Mouse (Mus musculus) liver, adult 2 months (tissue): ENCODE results near the gene Olfr1509. TPM values are rescaled to one million over a fixed set of nuclear protein-coding genes. Genes with fewer than 3 reads are reported as not detected.

ENCODE experiments used
- DNase-seq: peaks from one replicate; pipeline ENCODE4 v3.0.0-alpha.2; 2011; ENCODE audit warnings: low read depth, low spot score; ENCODE audit errors: extremely low read depth
- H3K27ac ChIP-seq: fragments of 200-500 bp; replicated peaks from 2 replicates; pipeline ENCODE4 v1.5.1; 2012; ENCODE audit warnings: low read depth, mild to moderate bottlenecking, control low read depth, inconsistent platforms, low read length; ENCODE audit not compliant: insufficient read depth
- H3K27me3 ChIP-seq: fragments of 200-500 bp; 2 replicates; pipeline ENCODE4 v1.6.1; 2012; ENCODE audit warnings: mild to moderate bottlenecking, moderate library complexity, low read length, inconsistent platforms; ENCODE audit not compliant: control insufficient read depth, insufficient read depth
- H3K36me3 ChIP-seq: fragments of 200-500 bp; 2 replicates; pipeline ENCODE4 v1.6.1; 2012; ENCODE audit warnings: low read length, inconsistent platforms; ENCODE audit not compliant: control insufficient read depth, insufficient read depth
- H3K4me1 ChIP-seq: fragments of 200-500 bp; 2 replicates; pipeline ENCODE4 v1.6.1; 2011; ENCODE audit warnings: low read length; ENCODE audit not compliant: control insufficient read depth, insufficient read depth
- H3K4me3 ChIP-seq: fragments of 200-500 bp; 2 replicates; pipeline ENCODE4 v1.5.1; 2011; ENCODE audit warnings: low read depth, mild to moderate bottlenecking, control low read depth, low read length, moderate library complexity; ENCODE audit not compliant: insufficient read depth
- H3K79me2 ChIP-seq: fragments of 200-500 bp; 2 replicates; pipeline ENCODE4 v1.6.1; 2012; ENCODE audit warnings: inconsistent platforms, mild to moderate bottlenecking, low read length, moderate library complexity; ENCODE audit not compliant: control insufficient read depth, insufficient read depth
- H3K9ac ChIP-seq: fragments of 200-500 bp; 2 replicates; pipeline ENCODE4 v1.6.1; 2012; ENCODE audit warnings: low read depth, mild to moderate bottlenecking, control low read depth, inconsistent platforms, low read length
- CTCF ChIP-seq: fragments of 200-500 bp; IDR thresholded peaks from 2 replicates; pipeline ENCODE4 v1.5.1; 2011; ENCODE audit warnings: low read depth, low read length, control low read depth
- POLR2A ChIP-seq: fragments of 200-500 bp; IDR thresholded peaks from 2 replicates; pipeline ENCODE4 v1.6.1; 2011; ENCODE audit warnings: low read length, control low read depth; ENCODE audit not compliant: insufficient read depth; ENCODE audit errors: extremely low read depth
- WGBS: fragments of 180-500 bp; shearing (Covaris S2); methylation state at CpG from one replicate; pipeline ENCODE4 v1.1.7; 2018; 5-methylcytosine and 5-hydroxymethylcytosine counted together
- polyA plus RNA-seq: library from polyadenylated mRNA; depleted of rRNA; stranded (reverse); fragments of >200 nt; gene quantifications from 2 replicates; pipeline ENCODE4 v1.2.3, GENCODE M21; 2012; rRNA removed
- total RNA-seq: library from RNA; depleted of rRNA; stranded (reverse); fragments of >200 nt; gene quantifications from 2 replicates; pipeline ENCODE4 v1.2.3, GENCODE M21; 2014; rRNA removed

The Olfr1509 gene
- total and polyA plus RNA-seq, 2 experiments, result not detected

GRCm38 (mm10) chr14:52461928-52462327 lies 19.1 kb downstream of the Olfr1509 start:
- TF ChIP-seq CTCF (no peak), POLR2A (no peak)
- DNase-seq, result no peak
- Histone ChIP-seq H3K4me1 (no peaks in the 10 kb centered on the region), H3K27me3 (no peaks in the 10 kb centered on the region), H3K4me3 (no peak overlapping the region), H3K79me2 (no peaks in the 10 kb centered on the region), H3K9ac (no peak overlapping the region), H3K27ac (no peak overlapping the region), H3K36me3 (no peaks in the 10 kb centered on the region)

DNA sequence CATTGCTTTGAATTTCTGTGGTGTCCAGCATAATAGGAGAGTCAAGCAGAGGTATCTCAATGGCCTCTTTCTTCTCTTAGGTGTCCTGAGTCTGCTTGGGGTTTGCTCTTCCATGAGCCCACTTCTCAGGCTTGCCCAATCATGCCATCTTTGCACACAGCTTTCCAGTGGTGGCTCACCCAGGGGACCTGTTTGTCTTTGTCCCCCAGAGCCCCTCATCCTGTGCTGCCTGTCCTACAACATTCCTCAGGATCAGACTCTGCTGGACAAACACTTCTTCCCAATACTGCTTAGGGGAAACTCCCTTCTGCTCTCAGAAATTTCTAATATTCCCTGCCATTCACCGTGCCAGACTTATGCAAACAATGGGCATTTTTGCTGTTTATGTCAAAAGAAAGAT lies 22.9 kb downstream of the Olfr1509 start:
- Histone ChIP-seq H3K27me3 (no peaks in the 10 kb centered on the region), H3K9ac (no peak overlapping the region), H3K79me2 (no peaks in the 10 kb centered on the region), H3K36me3 (no peaks in the 10 kb centered on the region), H3K4me1 (no peaks in the 10 kb centered on the region), H3K4me3 (no peak overlapping the region), H3K27ac (no peak overlapping the region)
- TF ChIP-seq CTCF (no peak), POLR2A (no peak)
- 71% methylated on average over 1 of the region's 1 CpGs for WGBS
- no peak for DNase-seq

DNA sequence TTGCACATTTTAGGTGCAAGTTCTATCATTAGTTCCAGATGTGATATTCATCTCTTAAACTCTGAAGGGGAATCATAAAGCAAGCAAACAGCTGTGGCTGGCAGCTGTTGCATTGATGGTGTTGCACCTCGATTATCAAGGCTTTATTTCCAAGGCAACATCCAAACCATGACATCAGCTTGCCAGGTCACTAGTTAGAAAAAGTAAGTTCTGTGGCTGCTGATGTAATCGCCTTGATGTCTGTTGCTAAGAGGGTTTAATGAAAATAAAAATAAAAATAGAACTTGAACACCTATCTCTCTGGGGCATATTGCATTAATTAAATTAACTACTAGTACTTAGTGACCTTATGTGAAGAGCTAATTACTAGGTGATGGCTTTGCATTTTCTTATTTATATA lies 24.6 kb downstream of the Olfr1509 start, which contains the start of gene Olfr1508:
TSS of gene Olfr1508 (minus strand) at position 101 of the 400 bp plus-strand sequence.
- H3K4me1 ChIP-seq, result no peaks in the 10 kb centered on the region
- H3K36me3 ChIP-seq, result no peaks in the 10 kb centered on the region
- 63% methylated on average over 2 of the region's 2 CpGs for WGBS
- H3K9ac ChIP-seq, result no peak within 1 kb of the TSS
- TF ChIP-seq CTCF (no peak), POLR2A (no peak)
- no peak within 1 kb of the TSS for H3K4me3 ChIP-seq
- H3K27me3 ChIP-seq, result no peaks in the 10 kb centered on the region
- no peaks in the 10 kb centered on the region for H3K79me2 ChIP-seq
- no peak for DNase-seq
- no peak within 1 kb of the TSS for H3K27ac ChIP-seq

DNA sequence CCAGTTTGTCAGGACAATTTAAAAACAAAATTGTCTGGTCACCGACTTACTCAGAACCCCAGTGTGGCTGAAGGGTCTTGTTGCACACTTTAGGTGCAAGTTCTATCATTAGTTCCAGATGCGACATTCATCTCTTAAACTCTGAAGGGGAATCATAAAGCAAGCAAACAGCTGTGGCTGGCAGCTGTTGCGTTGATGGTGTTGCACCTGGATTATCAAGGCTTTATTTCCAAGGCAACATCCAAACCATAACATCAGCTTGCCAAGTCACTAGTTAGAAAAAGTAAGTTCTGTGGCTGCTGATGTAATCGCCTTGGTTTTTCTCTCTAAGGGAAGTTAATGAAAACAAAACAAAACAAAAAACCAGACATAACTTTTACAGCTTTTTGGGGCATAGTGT lies 52.7 kb downstream of the Olfr1509 start, which contains the start of gene Olfr1507:
TSS of gene Olfr1507 (minus strand) at position 234 of the 400 bp plus-strand sequence.
- Histone ChIP-seq H3K4me3 (no peak within 1 kb of the TSS), H3K9ac (no peak within 1 kb of the TSS), H3K36me3 (no peaks in the 10 kb centered on the region), H3K79me2 (no peaks in the 10 kb centered on the region), H3K27ac (no peak within 1 kb of the TSS), H3K4me1 (no peaks in the 10 kb centered on the region), H3K27me3 (no peaks in the 10 kb centered on the region)
- WGBS, result 78% methylated on average over 4 of the region's 4 CpGs
- TF ChIP-seq POLR2A, result no peak
- no peak for TF ChIP-seq CTCF
- DNase-seq, result no peak

Other genes with a start within 250 kb of the Olfr1509 start
- gene Supt16, start 245.6 kb upstream of the Olfr1509 start, total RNA-seq, result 13.6 and 16.0 TPM in 2 replicates
- 3.9 and 5.3 TPM in 2 replicates for gene Supt16, start 245.6 kb upstream of the Olfr1509 start, polyA plus RNA-seq
- 20.4 and 22.7 TPM in 2 replicates for gene Chd8, start 185.2 kb upstream of the Olfr1509 start, total RNA-seq
- 9.6 and 13.7 TPM in 2 replicates for gene Chd8, start 185.2 kb upstream of the Olfr1509 start, polyA plus RNA-seq
- gene Tox4, start 163.8 kb upstream of the Olfr1509 start, total RNA-seq, result 13.0 and 14.6 TPM in 2 replicates
- gene Tox4, start 163.8 kb upstream of the Olfr1509 start, polyA plus RNA-seq, result 20.1 and 21.1 TPM in 2 replicates
- 1.3 and 1.7 TPM in 2 replicates for gene Rab2b, start 163.4 kb upstream of the Olfr1509 start, total RNA-seq
- 1.7 and 2.3 TPM in 2 replicates for gene Rab2b, start 163.4 kb upstream of the Olfr1509 start, polyA plus RNA-seq
- gene Mettl3, start 137.9 kb upstream of the Olfr1509 start, total RNA-seq, result 11.4 and 12.7 TPM in 2 replicates
- gene Mettl3, start 137.9 kb upstream of the Olfr1509 start, polyA plus RNA-seq, result 7.2 and 8.6 TPM in 2 replicates
- 0.74 and 0.94 TPM in 2 replicates for gene Sall2, start 114.2 kb upstream of the Olfr1509 start, total RNA-seq
- 0.80 and 1.4 TPM in 2 replicates for gene Sall2, start 114.2 kb upstream of the Olfr1509 start, polyA plus RNA-seq
- gene Olfr1513, start 86.6 kb upstream of the Olfr1509 start, total RNA-seq, result not detected in 2 replicates
- not detected in 2 replicates for gene Olfr1513, start 86.6 kb upstream of the Olfr1509 start, polyA plus RNA-seq
- gene Olfr1512, start 63.8 kb upstream of the Olfr1509 start, total RNA-seq, result not detected in 2 replicates
- not detected in 2 replicates for gene Olfr1512, start 63.8 kb upstream of the Olfr1509 start, polyA plus RNA-seq
- gene Olfr1511, start 45.6 kb upstream of the Olfr1509 start, total RNA-seq, result not detected in 2 replicates
- not detected in 2 replicates for gene Olfr1511, start 45.6 kb upstream of the Olfr1509 start, polyA plus RNA-seq
- gene Olfr1510, start 28.6 kb upstream of the Olfr1509 start, total RNA-seq, result not detected in 2 replicates
- not detected in 2 replicates for gene Olfr1510, start 28.6 kb upstream of the Olfr1509 start, polyA plus RNA-seq
- not detected in 2 replicates for gene Olfr1508, start 24.5 kb downstream of the Olfr1509 start, total RNA-seq
- gene Olfr1508, start 24.5 kb downstream of the Olfr1509 start, polyA plus RNA-seq, result not detected in 2 replicates
- not detected in 2 replicates for gene Olfr1507, start 52.8 kb downstream of the Olfr1509 start, total RNA-seq
- not detected in 2 replicates for gene Olfr1507, start 52.8 kb downstream of the Olfr1509 start, polyA plus RNA-seq